Mouse (Mus musculus): ENCODE data around the gene Calcr. TPM values are rescaled to one million over a fixed set of nuclear protein-coding genes. Genes with fewer than 3 reads are reported as not detected.

Calcr gene
- polyA plus RNA-seq (2012; ENCODE audit: insufficient read depth, low replicate concordance) = not detected in 2 replicates

DNA sequence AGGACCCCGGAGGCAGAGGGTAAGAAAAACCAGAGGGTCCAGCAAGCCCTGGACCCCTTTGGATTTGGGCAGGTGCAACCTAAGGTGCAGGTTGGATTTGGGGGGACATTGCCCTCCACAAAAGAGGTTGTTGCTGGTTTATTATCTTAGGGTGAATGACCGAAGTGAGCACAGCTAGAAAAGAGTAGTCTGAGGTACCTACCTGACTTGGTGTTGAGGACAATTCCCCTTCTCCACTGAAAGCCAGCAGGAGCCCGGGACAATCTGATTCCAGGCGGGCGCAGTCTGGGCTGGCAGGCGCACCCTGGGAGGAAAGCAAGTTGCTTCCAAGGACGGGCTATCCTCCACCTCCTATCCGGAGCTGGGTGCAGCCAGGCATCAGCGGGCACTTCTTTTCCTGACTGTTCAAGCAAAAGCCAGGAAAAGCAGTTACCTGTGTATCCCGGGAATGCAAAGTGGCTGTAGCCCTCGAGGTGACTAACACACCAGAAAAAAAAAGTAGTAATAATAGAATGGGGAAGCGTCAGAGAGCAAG lies at the start of gene Calcr:
Calcr (minus strand) TSS at position 485 of the 535 bp plus-strand sequence.
- Histone ChIP-seq H3K27me3 (replicated peaks) (peaks cover 22% of the 10 kb centered on the region), H3K4me3 (replicated peaks) (peak within 1 kb of the TSS; percentile 33), H3K9me3 (no peaks in the 10 kb centered on the region), H3K4me1 (peaks cover 6% of the 10 kb centered on the region; the same call in 1 of the 2 replicates), H3K36me3 (replicated peaks; ENCODE audit: low read length) (no peaks in the 10 kb centered on the region)
- no peak for TF ChIP-seq GATA1 (IDR thresholded peaks at IDR 0.05; ENCODE audit: borderline replicate concordance, low read length)
- no peak for TF ChIP-seq FLI1 (IDR thresholded peaks at IDR 0.05; ENCODE audit: low read length)

DNA sequence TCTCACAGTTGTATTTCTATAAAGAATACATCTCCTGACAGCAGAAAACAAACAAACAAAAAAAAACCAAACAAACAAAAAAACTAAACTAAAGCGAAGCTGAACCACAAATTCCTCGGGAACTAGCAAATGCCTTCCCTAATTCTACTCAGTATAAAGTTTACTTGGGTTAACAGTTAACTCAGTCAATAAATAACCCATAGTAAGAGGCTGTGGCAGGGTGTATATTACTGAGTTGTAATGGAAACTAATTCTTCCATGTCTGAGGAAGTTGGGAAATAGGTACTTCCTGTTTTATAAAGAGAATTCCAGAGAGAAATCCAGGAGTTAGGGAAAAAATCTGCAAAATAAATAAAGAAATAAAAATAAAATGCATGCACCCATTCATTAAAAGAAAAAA lies 3.0 kb upstream of the Calcr start:
- Histone ChIP-seq H3K4me1 (peaks cover 6% of the 10 kb centered on the region; the same call in 1 of the 2 replicates), H3K9me3 (no peaks in the 10 kb centered on the region), H3K4me3 (replicated peaks) (no peak overlapping the region), H3K27me3 (replicated peaks) (peaks cover 22% of the 10 kb centered on the region), H3K36me3 (replicated peaks; ENCODE audit: low read length) (no peaks in the 10 kb centered on the region)
- TF ChIP-seq FLI1 (IDR thresholded peaks at IDR 0.05; ENCODE audit: low read length) = no peak
- no peak for TF ChIP-seq GATA1 (IDR thresholded peaks at IDR 0.05; ENCODE audit: borderline replicate concordance, low read length)

DNA sequence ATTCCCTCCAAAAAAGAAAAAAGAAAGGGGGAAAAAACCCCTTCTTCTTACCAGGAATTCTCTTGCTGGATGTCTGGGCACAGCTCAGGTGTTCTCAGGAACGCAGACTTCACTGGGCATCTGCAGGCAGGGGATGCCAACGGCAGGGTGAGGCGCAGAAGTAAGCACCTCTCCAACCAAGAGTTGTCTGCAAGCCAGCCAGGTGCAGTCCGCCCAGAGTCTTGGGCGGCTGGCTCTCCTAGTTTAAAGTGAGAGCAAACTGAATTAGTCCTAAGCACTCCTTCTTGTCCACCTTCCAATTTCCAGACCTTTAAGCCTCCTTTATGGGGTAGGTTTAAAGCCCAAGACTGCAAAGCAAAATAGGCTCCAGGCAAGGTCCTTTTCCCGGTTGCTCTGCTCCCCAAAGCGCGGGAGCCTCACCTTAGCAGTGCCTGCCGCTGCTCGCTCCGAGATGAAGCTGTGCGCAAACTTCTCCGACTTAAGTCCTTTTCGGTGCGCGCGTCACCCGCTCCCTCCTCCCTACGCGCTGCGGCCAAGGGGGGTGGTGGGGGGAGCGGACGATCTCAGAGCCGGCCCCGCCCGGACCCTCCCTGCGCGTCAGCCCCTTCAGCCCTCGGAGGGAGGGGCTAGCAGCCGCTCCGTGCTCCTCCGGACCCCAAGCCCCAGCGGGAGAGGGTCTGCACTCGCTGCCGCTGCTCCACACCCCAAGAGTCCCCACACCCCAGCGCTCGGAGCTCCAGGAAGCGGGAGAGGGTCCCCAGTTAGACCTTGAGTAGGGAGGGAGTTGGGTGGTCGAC lies 1.1 kb downstream of the Calcr start:
- no peak for TF ChIP-seq FLI1 (IDR thresholded peaks at IDR 0.05; ENCODE audit: low read length)
- no peak for TF ChIP-seq GATA1 (IDR thresholded peaks at IDR 0.05; ENCODE audit: borderline replicate concordance, low read length)
- H3K36me3 ChIP-seq (replicated peaks; ENCODE audit: low read length) = no peaks in the 10 kb centered on the region
- peak overlapping the region; percentile 33 for H3K4me3 ChIP-seq (replicated peaks)
- H3K9me3 ChIP-seq = no peaks in the 10 kb centered on the region
- peaks cover 22% of the 10 kb centered on the region for H3K27me3 ChIP-seq (replicated peaks)
- peaks cover 6% of the 10 kb centered on the region; the same call in 1 of the 2 replicates for H3K4me1 ChIP-seq

DNA sequence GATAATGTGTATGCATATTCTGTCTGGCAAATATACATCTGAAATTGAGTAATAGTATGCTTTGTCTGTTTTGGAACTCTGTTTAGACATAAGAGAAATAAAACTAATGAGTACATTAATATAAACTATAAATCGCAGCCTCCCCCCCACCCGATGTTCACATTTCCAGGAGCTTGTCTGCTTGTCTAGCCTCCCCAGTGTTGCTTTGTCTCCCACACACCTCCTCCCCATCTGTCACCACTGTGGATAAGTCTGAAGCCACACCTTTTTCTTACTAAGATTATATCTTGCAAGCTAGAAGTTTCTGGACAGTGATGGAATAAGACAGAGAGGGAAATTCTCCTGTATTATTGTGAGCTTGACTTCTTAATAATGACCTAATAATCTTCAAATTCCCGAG lies 12.9 kb downstream of the Calcr start:
- no peak for TF ChIP-seq FLI1 (IDR thresholded peaks at IDR 0.05; ENCODE audit: low read length)
- TF ChIP-seq GATA1 (IDR thresholded peaks at IDR 0.05; ENCODE audit: borderline replicate concordance, low read length) = no peak
- no peaks in the 10 kb centered on the region for H3K4me1 ChIP-seq
- H3K9me3 ChIP-seq = no peaks in the 10 kb centered on the region

DNA sequence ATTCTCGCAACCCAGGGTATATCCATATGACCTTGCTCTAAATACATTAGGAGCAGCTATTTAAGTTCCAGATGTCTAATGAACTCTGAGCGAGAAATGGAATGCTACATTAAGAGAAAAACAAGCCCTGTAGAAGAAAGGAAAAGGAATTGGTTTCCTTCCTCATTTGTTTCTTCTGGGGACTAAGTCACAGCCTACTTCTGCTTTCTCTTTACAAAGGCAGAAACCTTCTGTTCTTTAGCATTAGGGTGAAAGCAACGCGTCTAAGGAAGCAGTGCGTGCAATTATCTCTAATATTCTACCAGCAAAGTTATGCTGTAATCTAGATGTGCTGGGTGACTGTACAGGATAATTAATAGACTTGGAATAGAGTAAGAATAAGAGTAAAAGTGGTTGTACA lies 14.9 kb downstream of the Calcr start:
- H3K27me3 ChIP-seq (replicated peaks) = no peaks in the 10 kb centered on the region
- no peaks in the 10 kb centered on the region for H3K9me3 ChIP-seq
- no peaks in the 10 kb centered on the region for H3K36me3 ChIP-seq (replicated peaks; ENCODE audit: low read length)
- H3K4me3 ChIP-seq (replicated peaks) = no peak overlapping the region
- TF ChIP-seq GATA1 (IDR thresholded peaks at IDR 0.05; ENCODE audit: borderline replicate concordance, low read length) (no peak), FLI1 (IDR thresholded peaks at IDR 0.05; ENCODE audit: low read length) (no peak)
- H3K4me1 ChIP-seq = no peaks in the 10 kb centered on the region

More for the DNA sequence above, 12.9 kb downstream of the Calcr start:
- H3K36me3 ChIP-seq (replicated peaks; ENCODE audit: low read length) = no peaks in the 10 kb centered on the region
- H3K4me3 ChIP-seq (replicated peaks) = no peak overlapping the region
- no peaks in the 10 kb centered on the region for H3K27me3 ChIP-seq (replicated peaks)

DNA sequence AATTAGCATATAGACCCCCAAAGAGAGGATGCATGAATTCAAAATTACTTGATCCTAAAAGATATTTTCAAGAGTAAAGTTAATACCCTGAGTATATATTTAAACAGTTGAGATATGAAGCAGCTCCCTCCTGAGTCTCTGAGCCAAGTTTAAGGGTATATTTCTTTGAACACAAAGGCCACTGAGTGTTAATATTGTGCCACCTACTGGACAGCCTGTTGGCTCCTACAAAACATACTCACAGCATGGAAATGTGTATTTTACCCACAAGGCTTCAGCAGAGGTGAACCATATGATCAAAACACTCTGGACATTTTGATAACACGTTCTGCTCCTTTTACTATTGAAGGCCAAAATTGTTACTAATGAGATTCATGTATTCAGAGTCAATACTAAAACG lies 19.0 kb downstream of the Calcr start:
- TF ChIP-seq GATA1 (IDR thresholded peaks at IDR 0.05; ENCODE audit: borderline replicate concordance, low read length) (no peak), FLI1 (IDR thresholded peaks at IDR 0.05; ENCODE audit: low read length) (no peak)
- no peaks in the 10 kb centered on the region for H3K4me1 ChIP-seq
- no peaks in the 10 kb centered on the region for H3K9me3 ChIP-seq
- H3K4me3 ChIP-seq (replicated peaks) = no peak overlapping the region
- H3K36me3 ChIP-seq (replicated peaks; ENCODE audit: low read length) = no peaks in the 10 kb centered on the region
- H3K27me3 ChIP-seq (replicated peaks) = no peaks in the 10 kb centered on the region

DNA sequence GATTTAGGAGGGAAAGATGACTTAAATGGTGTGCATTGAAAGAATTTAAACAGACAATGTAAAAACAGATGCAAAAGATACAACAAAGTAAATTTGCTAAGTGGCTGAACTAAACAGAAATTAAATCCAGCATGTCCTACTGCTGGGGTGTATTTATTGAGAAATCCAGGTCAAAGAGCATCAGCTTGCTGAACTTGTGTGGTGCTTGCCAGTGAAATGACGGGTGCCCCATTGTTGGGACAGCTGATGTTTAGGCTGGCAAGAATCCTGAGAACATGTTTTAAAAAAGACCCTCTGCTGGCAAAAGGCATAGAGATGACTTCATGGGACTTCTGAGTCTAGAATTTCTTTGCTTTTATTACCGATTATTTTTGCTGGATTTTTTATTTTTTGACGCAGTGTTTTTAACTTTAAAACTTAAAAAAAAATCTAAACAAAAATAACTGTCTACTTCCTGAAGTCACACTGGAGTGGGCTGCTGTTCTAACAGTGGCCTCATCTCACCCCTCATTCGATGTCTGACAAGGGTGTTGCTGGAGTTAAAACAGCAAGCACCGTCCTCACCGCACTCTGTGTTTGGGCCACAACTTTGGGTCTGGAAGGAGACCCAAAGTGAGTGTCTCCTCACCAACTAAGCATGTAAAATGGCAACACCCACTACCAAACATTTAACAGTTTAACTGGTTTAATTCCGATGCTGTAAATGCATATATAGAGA lies 22.4 kb downstream of the Calcr start:
- Histone ChIP-seq H3K9me3 (no peaks in the 10 kb centered on the region), H3K36me3 (replicated peaks; ENCODE audit: low read length) (no peaks in the 10 kb centered on the region), H3K4me3 (replicated peaks) (no peak overlapping the region), H3K27me3 (replicated peaks) (no peaks in the 10 kb centered on the region), H3K4me1 (no peaks in the 10 kb centered on the region)
- no peak for TF ChIP-seq GATA1 (IDR thresholded peaks at IDR 0.05; ENCODE audit: borderline replicate concordance, low read length)
- no peak for TF ChIP-seq FLI1 (IDR thresholded peaks at IDR 0.05; ENCODE audit: low read length)

DNA sequence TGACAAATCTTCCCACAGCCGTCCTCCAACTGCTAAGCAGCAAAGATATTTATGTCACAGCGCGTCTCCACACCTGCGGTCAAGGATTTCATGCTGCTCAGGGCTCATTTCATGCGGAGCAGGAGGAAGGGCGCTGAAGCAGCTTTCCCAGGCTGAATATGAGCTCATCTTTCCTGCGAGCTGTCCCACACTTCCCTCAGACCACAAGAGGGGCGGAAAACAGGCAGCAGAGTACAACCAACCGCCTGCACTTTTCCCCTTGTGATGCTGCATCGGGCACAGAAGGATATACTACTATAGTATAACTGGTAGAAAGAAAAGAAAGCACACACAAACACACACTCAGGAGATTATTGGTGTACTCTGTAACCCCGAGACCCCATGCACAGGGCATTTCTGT lies 23.2 kb downstream of the Calcr start:
- TF ChIP-seq FLI1 (IDR thresholded peaks at IDR 0.05; ENCODE audit: low read length) (no peak), GATA1 (IDR thresholded peaks at IDR 0.05; ENCODE audit: borderline replicate concordance, low read length) (no peak)
- H3K27me3 ChIP-seq (replicated peaks) = no peaks in the 10 kb centered on the region
- H3K4me1 ChIP-seq = no peaks in the 10 kb centered on the region
- no peaks in the 10 kb centered on the region for H3K36me3 ChIP-seq (replicated peaks; ENCODE audit: low read length)
- no peaks in the 10 kb centered on the region for H3K9me3 ChIP-seq
- H3K4me3 ChIP-seq (replicated peaks) = no peak overlapping the region

DNA sequence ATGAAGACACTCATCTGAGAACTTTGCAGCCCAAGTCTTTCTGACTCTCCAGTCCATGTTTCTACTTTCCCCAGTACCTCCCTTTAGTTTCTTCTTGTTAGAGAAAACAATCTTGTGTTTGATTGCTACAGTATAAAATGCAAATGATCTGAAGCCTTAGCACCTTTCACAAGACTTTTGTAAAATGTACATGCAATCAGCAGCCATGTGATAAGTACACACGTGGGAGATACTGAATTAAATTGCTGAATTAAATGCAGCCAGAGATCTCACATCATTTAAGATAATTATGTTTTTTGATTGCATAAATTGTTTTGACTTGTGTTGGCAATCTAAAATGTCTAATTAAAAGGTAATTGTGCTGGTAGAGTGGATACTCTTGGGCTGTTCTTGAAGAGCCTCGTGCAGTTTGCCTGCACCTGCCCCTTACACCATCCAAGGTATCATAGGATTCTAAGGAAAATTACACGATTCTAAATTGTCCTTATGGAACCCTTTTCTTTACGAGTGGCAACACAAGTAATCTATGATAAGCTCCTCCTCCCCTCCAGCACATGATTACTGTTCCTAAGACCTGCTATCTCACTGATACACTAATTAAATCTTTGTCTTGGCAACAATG lies 34.2 kb downstream of the Calcr start:
- no peaks in the 10 kb centered on the region for H3K4me1 ChIP-seq
- no peaks in the 10 kb centered on the region for H3K27me3 ChIP-seq (replicated peaks)
- no peak overlapping the region for H3K4me3 ChIP-seq (replicated peaks)
- H3K9me3 ChIP-seq = no peaks in the 10 kb centered on the region
- H3K36me3 ChIP-seq (replicated peaks; ENCODE audit: low read length) = no peaks in the 10 kb centered on the region
- TF ChIP-seq FLI1 (IDR thresholded peaks at IDR 0.05; ENCODE audit: low read length) (no peak), GATA1 (IDR thresholded peaks at IDR 0.05; ENCODE audit: borderline replicate concordance, low read length) (no peak)

Data from megakaryocyte, embryonic 14.5 days (primary cell).